Mouse (Mus musculus): ENCODE measurements around the gene Lag3.

- TF ChIP-seq GATA1 (IDR thresholded peaks at IDR 0.05; ENCODE audit: low read length) = no peak
- no peak for TF ChIP-seq TAL1 (IDR thresholded peaks at IDR 0.05; ENCODE audit: low read length)
These were observed 48.5 kb upstream of the Lag3 start for GRCm38 (mm10) chr6:124959960-124960359.

All from erythroblast, embryonic 14.5 days (primary cell).